Mouse (Mus musculus): ENCODE data around the gene Csde1. TPM values are rescaled to one million over a fixed set of nuclear protein-coding genes. Genes with fewer than 3 reads are reported as not detected.

The Csde1 gene
- polyA plus RNA-seq, 1 experiment from 2014 or later = 540 TPM

DNA sequence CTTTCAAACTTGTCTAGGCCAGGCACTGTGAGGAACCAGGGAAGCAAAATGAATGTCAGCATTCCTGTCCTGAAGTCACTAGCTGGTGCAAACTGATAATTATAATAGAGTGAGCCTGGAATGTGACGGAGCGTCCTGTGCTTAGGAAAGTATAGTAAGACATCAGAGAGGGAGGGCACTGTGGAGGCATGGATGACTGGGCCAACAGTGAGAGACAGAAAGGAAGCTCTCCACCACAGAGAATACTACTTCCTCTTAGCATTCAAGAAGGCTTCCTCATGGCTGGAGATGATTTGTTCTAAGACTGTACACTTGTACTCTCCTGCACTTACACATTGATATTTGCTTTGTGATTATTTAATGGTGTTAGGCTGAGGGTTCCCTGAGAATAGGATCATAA is 2.9 kb upstream of the Csde1 start:
- WGBS = 79% methylated on average over 2 of the region's 2 CpGs

DNA sequence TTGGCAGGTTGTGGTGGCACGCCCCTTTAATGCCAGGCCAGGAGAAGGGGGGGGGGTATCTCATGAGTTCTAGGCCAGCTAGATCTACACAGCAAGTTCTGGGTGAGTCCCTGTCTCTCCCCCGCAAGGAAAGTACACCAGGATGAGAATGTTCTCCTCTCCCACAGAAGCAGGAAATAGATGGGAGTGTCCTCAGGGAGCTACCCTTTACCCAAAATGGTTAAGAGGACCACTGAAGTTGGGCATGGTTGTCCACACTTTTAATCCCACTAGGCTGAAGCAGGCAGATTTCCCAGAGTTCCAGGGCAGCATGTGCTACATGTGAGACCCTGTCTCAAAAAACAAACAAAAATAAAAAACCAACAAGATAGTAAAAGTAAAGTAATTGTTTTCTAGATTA is 764 bp upstream of the Csde1 start:
- WGBS = 96% methylated on average over 2 of the region's 2 CpGs
- Histone ChIP-seq H3K4me3 (replicated peaks) (no peak overlapping the region; the same call in 1 of the 2 replicates), H3K27me3 (no peaks in the 10 kb centered on the region), H3K4me1 (peaks cover 13% of the 10 kb centered on the region), H3K4me2 (peak overlapping the region; percentile 55), H3K9ac (no peak overlapping the region), H3K27ac (no peak overlapping the region), H3K36me3 (replicated peaks) (no peaks in the 10 kb centered on the region), H3K9me3 (no peaks in the 10 kb centered on the region)
- ATAC-seq (ENCODE audit: low FRiP score) = no peak

More for the DNA sequence above, 2.9 kb upstream of the Csde1 start:
- no peak overlapping the region for H3K9ac ChIP-seq
- H3K27ac ChIP-seq = no peak overlapping the region
- H3K4me3 ChIP-seq (replicated peaks) = no peak overlapping the region
- no peaks in the 10 kb centered on the region for H3K36me3 ChIP-seq (replicated peaks)
- H3K9me3 ChIP-seq = no peaks in the 10 kb centered on the region
- ATAC-seq (ENCODE audit: low FRiP score) = no peak
- H3K4me2 ChIP-seq = no peak overlapping the region
- H3K4me1 ChIP-seq = peaks cover 7% of the 10 kb centered on the region
- H3K27me3 ChIP-seq = no peaks in the 10 kb centered on the region

DNA sequence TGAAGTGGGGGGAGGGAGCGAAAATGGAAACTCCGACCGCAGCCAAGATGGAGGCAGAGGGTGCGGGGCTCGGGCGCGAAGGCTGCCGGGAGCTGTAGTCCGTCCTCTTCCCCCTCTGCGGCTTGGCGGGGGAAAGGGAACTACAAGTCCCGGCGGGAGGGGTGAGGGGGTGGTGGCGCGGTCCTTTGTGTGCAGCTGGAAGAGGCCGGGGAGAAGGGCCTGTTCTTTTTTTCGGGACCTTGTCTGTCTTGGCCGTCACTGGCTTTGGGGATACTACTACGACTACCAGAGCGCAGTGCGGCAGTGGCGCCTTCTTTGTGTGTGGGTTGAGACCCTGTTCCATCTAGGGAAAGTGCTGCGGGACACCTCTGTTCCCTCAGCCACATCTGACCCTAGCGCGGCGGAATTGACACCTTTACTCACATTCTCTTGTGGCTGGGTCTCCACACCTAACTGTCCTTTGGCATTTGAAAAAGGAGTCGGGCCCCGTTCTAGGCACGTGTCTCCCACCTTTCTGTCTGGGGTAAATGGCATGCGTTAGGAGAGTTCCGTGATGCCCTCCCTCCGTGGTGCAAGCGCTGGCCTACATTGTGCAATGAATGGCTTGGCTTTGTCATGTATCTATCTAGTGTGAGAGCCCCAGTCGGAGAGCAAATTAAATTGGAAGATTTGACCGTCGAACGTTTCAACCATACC is 865 bp downstream of the Csde1 start:
- Histone ChIP-seq H3K36me3 (replicated peaks) (no peaks in the 10 kb centered on the region; the same call in 1 of the 2 replicates), H3K4me1 (peaks cover 13% of the 10 kb centered on the region), H3K4me3 (replicated peaks) (peak overlapping the region; percentile 84), H3K4me2 (peak overlapping the region; percentile 70), H3K27me3 (no peaks in the 10 kb centered on the region), H3K9me3 (no peaks in the 10 kb centered on the region), H3K9ac (peak overlapping the region; percentile 96), H3K27ac (peak overlapping the region; percentile 96)
- WGBS = under 1% methylated on average over 35 of the region's 37 CpGs
- ATAC-seq (ENCODE audit: low FRiP score) = peak; percentile 96

DNA sequence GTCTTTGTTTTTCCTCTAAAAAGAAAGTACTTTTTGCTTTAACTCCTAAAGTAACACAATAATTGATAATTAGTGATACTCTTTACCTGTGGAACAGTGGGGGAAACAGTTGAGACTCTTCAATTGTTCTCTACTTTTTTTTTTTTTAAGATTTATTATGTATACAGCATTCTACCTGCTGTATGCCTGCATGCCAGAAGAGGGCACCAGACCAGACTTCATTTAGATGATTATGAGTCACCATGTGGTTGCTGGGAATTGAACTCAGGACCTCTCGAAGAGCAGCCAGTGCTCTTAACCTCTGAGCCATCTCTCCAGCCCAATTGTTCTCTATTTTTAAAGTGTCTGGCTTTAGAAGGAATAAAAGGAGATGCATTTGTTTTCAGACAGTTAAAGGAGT is 5.9 kb downstream of the Csde1 start:
- Histone ChIP-seq H3K4me2 (no peak overlapping the region), H3K9me3 (no peaks in the 10 kb centered on the region), H3K27me3 (no peaks in the 10 kb centered on the region), H3K4me3 (replicated peaks) (no peak overlapping the region), H3K9ac (no peak overlapping the region), H3K36me3 (replicated peaks) (peaks cover 32% of the 10 kb centered on the region), H3K4me1 (peaks cover 13% of the 10 kb centered on the region), H3K27ac (no peak overlapping the region)
- no peak for ATAC-seq (ENCODE audit: low FRiP score)
- WGBS = 90% methylated on average over 1 of the region's 1 CpGs

DNA sequence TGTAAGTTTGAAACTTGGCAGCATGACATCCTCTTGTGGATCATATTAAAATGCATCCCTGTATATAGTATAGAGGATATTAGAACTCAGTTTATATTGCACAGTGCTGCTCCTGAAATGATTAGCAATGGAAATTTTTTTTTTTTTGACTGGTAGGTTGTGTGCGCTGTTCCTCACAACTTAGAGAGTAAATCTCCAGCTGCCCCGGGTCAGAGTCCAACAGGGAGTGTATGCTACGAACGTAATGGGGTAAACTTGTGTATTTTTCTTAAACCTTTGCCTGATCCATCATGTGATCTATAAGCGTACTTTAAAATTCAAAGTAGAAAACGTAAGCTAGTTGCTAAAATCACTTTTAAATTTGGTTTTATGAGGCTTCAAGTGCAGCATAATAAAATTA is 20.1 kb downstream of the Csde1 start:
- Histone ChIP-seq H3K4me1 (no peaks in the 10 kb centered on the region), H3K36me3 (replicated peaks) (peaks cover 62% of the 10 kb centered on the region), H3K9ac (no peak overlapping the region), H3K4me2 (no peak overlapping the region), H3K4me3 (replicated peaks) (no peak overlapping the region), H3K27ac (no peak overlapping the region), H3K27me3 (no peaks in the 10 kb centered on the region), H3K9me3 (no peaks in the 10 kb centered on the region)
- WGBS = 97% methylated on average over 6 of the region's 6 CpGs
- ATAC-seq (ENCODE audit: low FRiP score) = no peak

DNA sequence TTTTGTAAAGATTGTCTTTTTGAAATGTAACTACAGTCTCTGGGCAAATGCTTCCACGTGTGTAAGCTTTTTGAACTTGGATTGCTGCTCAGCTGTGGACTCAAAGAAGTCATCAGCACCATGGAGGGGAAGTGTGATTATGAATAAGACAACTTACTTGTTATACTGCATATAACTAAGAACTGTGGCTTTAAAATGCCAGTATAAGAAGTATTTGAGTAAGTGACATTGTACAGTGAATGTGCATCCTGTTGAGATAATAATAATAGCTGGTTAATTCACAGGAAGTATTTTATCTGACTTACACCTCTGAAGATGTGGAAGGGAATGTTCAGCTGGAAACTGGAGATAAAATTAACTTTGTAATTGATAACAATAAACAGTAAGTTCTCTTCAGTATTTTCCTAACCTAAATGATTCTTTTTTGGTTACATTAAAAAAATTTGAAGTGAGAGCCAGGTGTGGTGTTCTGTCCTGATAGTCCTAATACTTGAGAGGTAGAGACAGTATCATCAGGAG is 20.7 kb downstream of the Csde1 start:
- peaks cover 67% of the 10 kb centered on the region for H3K36me3 ChIP-seq (replicated peaks)
- no peak overlapping the region for H3K4me2 ChIP-seq
- no peak overlapping the region for H3K4me3 ChIP-seq (replicated peaks)
- no peaks in the 10 kb centered on the region for H3K4me1 ChIP-seq
- no peak overlapping the region for H3K27ac ChIP-seq
- no peaks in the 10 kb centered on the region for H3K9me3 ChIP-seq
- H3K9ac ChIP-seq = no peak overlapping the region
- WGBS = 87% methylated on average over 1 of the region's 1 CpGs
- ATAC-seq (ENCODE audit: low FRiP score) = no peak
- H3K27me3 ChIP-seq = no peaks in the 10 kb centered on the region

DNA sequence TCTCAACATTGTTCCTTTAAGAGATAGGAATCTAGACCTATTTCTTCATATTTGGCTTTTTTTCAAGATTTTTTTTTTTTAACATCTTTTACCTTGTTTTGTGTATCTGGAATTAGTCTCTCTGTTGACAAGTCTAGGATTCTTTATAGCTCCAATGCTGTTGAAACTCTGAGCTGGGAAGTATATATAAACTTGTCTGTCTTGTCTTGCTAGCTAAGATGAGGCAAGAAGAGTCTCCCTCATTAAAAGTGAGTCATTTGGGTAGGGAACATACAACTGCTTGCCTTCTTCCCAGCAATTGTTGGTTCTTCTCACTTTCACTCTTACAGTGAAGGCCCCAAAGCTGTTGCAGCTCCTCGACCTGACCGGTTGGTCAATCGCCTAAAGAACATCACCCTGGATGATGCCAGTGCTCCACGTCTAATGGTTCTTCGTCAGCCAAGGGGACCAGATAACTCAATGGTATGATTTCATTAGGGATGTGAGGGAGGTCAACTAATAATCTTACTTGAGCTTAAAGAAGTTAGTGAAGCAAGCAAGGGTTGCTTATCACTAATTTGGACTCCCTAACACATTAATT is 35.9 kb downstream of the Csde1 start:
- Histone ChIP-seq H3K27ac (no peak overlapping the region), H3K4me1 (peaks cover 4% of the 10 kb centered on the region), H3K36me3 (replicated peaks) (peaks cover 64% of the 10 kb centered on the region), H3K9me3 (no peaks in the 10 kb centered on the region), H3K4me3 (replicated peaks) (no peak overlapping the region), H3K27me3 (no peaks in the 10 kb centered on the region), H3K4me2 (no peak overlapping the region), H3K9ac (no peak overlapping the region)
- 91% methylated on average over 5 of the region's 5 CpGs for WGBS
- no peak for ATAC-seq (ENCODE audit: low FRiP score)

DNA sequence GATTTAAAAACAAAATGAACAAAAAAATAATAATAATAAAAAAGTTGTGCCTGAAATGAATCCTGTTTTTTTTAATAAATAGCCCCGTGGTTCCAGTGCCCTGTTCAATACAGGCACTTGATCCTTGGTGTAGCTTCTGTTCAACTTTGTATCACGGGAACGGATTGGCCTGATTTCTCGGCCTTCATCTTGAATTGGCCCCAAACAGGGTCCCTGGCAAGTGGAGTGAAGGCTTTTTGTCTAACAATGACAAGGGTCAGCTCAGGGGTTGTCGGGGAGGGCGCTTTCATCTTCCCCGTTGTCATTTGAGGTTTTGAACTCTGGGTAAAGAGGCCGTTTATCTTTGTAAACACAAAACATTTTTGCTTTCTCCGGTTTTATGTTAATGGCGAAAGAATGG is 37.5 kb downstream of the Csde1 start:
- Histone ChIP-seq H3K27ac (peak overlapping the region; percentile 96), H3K9ac (peak overlapping the region; percentile 74; the same call in 1 of the 2 replicates), H3K4me2 (peak overlapping the region; percentile 76), H3K9me3 (no peaks in the 10 kb centered on the region), H3K27me3 (no peaks in the 10 kb centered on the region), H3K4me3 (replicated peaks) (peak overlapping the region; percentile 78), H3K36me3 (replicated peaks) (peaks cover 65% of the 10 kb centered on the region), H3K4me1 (peaks cover 4% of the 10 kb centered on the region)
- peak; percentile 65 for ATAC-seq (ENCODE audit: low FRiP score)
- 0% methylated on average over 10 of the region's 10 CpGs for WGBS

DNA sequence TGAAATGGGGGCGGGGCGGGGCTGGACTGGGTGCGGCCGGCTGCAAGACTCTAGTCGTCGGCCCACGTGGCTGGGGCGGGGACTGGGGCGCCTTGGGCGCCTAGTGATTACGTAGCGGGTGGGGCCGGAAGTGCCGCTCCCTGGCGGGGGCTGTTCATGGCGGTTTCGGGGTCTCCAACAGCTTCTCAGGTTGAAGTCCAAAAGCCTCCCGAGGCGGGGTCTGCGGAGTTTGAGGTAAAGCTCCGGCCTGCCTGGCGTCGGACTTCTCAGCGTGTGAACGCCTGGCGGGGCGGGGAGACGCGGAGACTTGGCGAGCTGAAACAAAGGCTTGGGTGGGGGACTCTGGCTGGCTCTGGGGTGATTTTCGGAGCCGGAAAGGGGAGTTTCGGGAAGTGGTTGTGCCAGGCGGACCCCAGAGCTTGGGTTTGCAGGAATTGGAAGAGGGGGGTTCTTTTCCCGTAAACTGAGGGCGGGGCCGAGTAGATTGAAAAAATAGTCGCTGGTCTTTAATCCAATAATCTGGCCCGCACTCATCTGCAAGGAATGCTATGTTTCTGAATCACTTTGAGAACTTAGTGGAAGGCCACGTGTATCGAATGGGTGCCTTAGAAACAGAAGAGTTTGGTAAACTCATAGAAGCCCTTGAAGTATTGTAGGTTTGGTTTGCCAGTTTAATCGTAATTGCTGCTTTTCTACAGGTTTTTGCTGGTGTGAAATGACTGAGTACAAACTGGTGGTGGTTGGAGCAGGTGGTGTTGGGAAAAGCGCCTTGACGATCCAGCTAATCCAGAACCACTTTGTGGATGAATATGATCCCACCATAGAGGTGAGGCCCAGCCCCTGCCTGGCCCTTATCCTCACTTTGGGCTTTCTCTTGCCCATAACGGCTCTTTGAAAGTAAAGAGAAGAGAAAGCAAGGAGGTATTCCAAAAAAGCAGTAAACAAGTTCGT is 38.3 kb downstream of the Csde1 start, which contains the start of gene Nras:
Gene Nras (plus strand): TSS at position 79 of the 951 bp plus-strand sequence.
- peak; percentile 99 for ATAC-seq (ENCODE audit: low FRiP score)
- no peaks in the 10 kb centered on the region for H3K9me3 ChIP-seq
- WGBS = 4% methylated on average over 46 of the region's 46 CpGs
- H3K4me3 ChIP-seq (replicated peaks) = peak within 1 kb of the TSS; percentile 78
- H3K36me3 ChIP-seq (replicated peaks) = peaks cover 67% of the 10 kb centered on the region
- peak within 1 kb of the TSS; percentile 74 for H3K9ac ChIP-seq
- no peaks in the 10 kb centered on the region for H3K27me3 ChIP-seq
- H3K4me2 ChIP-seq = peak within 1 kb of the TSS; percentile 76
- H3K4me1 ChIP-seq = peaks cover 4% of the 10 kb centered on the region
- peak within 1 kb of the TSS; percentile 96 for H3K27ac ChIP-seq

DNA sequence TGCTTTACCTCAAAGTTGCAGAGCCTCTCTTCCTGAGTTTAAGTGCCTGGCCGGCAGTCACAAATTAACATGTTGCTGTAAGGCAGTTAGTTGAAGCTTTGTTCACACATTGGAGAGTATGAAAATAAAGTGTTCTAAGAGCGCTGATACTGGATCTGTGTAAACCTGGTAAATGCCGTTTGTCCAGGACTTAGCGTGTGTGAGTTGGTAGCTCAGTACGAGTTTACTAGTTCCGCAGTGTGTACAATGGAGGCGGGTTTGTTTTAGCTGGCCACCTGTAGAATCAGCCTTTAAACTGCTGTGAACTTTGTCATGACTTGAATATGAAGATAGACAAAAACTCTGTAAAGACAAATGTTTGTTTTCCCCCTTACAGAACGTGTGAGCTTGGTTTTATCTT is 46.7 kb downstream of the Csde1 start:
- H3K36me3 ChIP-seq (replicated peaks) = peaks cover 71% of the 10 kb centered on the region
- WGBS = 93% methylated on average over 8 of the region's 8 CpGs

DNA sequence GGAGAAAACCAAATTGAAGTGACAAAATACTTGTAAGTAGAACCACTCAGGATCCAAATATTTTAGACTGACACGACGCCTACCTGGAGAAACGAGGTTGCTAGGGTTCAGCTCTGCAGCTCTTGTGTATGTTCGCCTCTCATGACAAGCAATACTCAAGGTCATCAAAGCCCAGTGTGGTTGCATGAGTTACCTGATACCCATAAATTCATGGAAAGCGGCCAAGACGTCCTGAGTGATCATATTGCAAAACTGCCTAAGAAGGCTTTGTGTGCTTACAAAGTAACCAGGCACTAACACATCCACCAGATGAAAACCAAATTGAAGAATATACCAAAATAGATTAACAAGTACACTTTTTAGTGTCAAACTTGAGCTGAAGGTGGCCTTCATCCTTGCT is 48.7 kb downstream of the Csde1 start:
- Histone ChIP-seq H3K4me2 (no peak overlapping the region), H3K27ac (no peak overlapping the region), H3K27me3 (no peaks in the 10 kb centered on the region), H3K36me3 (replicated peaks) (peaks cover 51% of the 10 kb centered on the region), H3K9ac (no peak overlapping the region), H3K9me3 (no peaks in the 10 kb centered on the region), H3K4me3 (replicated peaks) (no peak overlapping the region), H3K4me1 (no peaks in the 10 kb centered on the region)
- no peak for ATAC-seq (ENCODE audit: low FRiP score)
- WGBS = 94% methylated on average over 6 of the region's 6 CpGs

More for the DNA sequence above, 46.7 kb downstream of the Csde1 start:
- H3K4me2 ChIP-seq = no peak overlapping the region
- H3K27me3 ChIP-seq = no peaks in the 10 kb centered on the region
- H3K4me1 ChIP-seq = no peaks in the 10 kb centered on the region
- H3K9ac ChIP-seq = no peak overlapping the region
- H3K27ac ChIP-seq = no peak overlapping the region
- H3K9me3 ChIP-seq = no peaks in the 10 kb centered on the region
- H3K4me3 ChIP-seq (replicated peaks) = no peak overlapping the region
- no peak for ATAC-seq (ENCODE audit: low FRiP score)

DNA sequence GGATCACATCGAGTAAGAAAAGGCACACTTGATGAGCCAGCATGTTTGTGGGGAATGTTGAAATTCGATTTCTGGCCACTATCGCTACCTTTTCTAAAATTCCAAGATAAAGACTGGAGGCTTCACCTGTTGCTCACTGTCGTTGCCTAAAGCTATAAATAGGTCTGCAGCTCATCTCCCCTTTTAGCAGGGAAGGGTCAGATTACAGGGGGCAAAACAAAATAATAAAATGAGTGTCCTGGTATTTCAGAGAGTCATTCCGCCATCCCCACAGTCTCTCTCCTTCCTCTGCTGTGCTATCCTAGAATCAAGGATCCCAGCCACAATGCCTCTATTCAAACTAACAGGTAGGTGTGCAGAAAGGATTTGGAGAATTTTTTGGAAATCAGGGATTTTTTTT is 53.5 kb downstream of the Csde1 start, which contains the start of gene Ampd1:
Gene Ampd1 (plus strand): TSS at position 244 of the 400 bp plus-strand sequence.
- no peaks in the 10 kb centered on the region for H3K9me3 ChIP-seq
- H3K36me3 ChIP-seq (replicated peaks) = peaks cover 7% of the 10 kb centered on the region
- no peaks in the 10 kb centered on the region for H3K27me3 ChIP-seq
- no peak within 1 kb of the TSS for H3K4me2 ChIP-seq
- 78% methylated on average over 5 of the region's 5 CpGs for WGBS
- H3K27ac ChIP-seq = no peak within 1 kb of the TSS
- H3K9ac ChIP-seq = no peak within 1 kb of the TSS
- no peak within 1 kb of the TSS for H3K4me3 ChIP-seq (replicated peaks)
- no peaks in the 10 kb centered on the region for H3K4me1 ChIP-seq
- ATAC-seq (ENCODE audit: low FRiP score) = no peak
